Mouse (Mus musculus): ENCODE measurements around the gene Crebrf.
A peak's percentile ranks its signal among the peaks of the same experiment; 100 is the strongest.

The Crebrf gene

GRCm38 (mm10) chr17:26817776-26818175, 102.3 kb downstream of the Crebrf start:
- peak in 1 of 2 experiments; percentile 7 for DNase-seq (ENCODE audit: low spot score in 2 of 2)

- no peak for DNase-seq (ENCODE audit: low spot score in 2 of 2)
Measured at GRCm38 (mm10) chr17:26826131-26826530, 110.7 kb downstream of the Crebrf start.
